Mouse (Mus musculus) monocyte, adult 2 months (primary cell): ENCODE measurements around the gene Eya2.

Experiments
- DNase-seq, 2 experiments: peaks; one replicate each; pipeline ENCODE4 v3.0.0; 2022; ENCODE audit warnings: low spot score in 2 of 2, low read depth in 1 of 2

The Eya2 gene

DNA sequence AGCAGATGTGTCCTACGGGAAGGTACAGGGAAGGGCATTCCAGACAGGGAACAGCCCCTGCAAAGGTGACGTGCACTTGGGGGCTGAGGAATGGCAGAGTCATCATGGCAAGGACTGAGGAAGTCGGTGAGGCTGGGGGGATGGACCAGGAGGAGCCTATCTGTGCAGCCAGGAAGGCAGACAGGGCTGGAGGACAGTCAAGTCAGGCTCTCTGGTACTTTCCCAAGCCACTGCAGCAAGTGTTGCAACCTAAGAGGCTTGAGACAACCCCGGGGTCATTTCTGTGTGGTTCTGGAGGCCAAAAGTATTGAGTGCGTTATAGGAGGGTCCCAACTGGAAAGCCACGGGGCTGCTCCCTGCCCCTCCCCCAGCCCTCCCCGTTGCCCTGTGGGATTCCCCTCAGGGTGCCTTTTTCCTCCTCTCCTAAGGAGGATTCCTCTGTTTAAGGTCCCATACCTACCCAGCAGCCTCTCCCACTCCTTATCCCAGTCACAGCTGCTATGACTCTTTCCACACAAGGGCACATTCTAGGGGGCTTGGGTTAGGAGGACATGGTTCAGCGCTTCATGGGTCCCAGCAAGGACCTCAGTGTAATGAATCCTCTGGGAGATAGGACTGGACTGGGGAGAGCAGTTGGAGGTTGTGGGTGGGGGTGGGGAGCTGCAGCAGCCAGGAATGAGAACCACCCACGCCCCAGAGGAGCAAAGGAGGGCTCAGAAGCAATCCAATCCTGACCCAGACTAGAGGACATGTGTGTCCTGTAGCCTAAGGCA, 108.4 kb downstream of the Eya2 start:
- DNase-seq = no peak

DNA sequence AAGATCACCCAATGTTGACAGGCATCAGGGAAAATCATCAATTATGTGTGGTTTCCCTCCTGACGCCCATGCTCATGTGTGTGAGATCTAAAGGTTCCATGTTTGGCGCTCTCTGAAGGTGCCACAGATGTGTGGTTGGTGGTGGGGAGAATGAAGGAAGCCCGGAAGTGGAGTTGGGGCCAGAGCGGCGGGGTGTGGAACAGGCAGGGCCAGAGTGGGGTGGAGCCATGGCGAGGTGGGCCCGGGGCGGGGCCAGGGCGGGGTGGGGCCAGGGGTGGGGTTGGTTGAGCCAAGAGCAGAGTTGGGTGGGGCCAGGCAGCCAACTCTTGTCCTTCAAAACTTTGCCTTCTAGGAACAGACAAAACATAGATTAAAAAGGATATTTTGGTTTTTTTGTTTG, 113.4 kb downstream of the Eya2 start:
- DNase-seq = no peak

GRCm38 (mm10) chr2:165716688-165717087, 121.9 kb downstream of the Eya2 start:
- DNase-seq = no peak

- no peak for DNase-seq
Measured at GRCm38 (mm10) chr2:165717182-165718176, 122.6 kb downstream of the Eya2 start.

DNA sequence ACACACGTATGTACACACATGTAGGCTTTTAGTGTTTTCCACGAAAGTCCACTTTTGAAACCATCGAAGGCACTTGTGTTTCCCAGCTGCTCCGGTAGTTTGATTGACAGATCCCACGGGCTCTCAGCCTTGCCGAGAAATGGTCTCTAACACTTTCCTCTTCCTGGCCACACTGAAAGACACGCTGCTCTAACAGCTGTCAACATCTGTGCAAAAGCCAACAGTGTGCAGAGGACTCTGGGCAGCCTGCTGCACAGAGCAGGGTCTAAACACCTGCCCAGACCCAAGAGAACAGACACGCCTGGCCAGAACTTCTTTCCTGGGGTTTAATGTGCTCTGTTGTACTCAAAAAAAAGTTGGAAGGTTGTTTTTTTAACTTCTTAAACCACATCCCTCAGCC, 124.5 kb downstream of the Eya2 start:
- DNase-seq = no peak

DNA sequence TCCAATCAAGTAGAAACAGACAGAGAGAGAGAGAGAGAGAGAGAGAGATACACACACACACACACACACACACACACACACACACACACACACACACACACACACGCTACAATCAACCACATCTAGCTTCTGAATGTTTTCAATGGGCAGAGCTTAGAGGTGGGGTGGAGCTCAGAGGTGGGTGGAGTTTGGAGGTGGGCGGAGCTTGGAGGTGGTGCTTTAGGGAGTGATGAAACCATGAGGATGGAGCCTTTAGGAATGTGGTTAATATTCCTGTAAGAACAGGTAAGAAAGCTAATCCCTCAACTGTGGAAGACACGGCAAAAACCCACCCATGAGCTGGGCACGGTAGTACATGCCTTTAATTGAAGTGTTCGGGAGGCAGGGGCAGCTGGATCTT, 127.1 kb downstream of the Eya2 start:
- no peak for DNase-seq

DNA sequence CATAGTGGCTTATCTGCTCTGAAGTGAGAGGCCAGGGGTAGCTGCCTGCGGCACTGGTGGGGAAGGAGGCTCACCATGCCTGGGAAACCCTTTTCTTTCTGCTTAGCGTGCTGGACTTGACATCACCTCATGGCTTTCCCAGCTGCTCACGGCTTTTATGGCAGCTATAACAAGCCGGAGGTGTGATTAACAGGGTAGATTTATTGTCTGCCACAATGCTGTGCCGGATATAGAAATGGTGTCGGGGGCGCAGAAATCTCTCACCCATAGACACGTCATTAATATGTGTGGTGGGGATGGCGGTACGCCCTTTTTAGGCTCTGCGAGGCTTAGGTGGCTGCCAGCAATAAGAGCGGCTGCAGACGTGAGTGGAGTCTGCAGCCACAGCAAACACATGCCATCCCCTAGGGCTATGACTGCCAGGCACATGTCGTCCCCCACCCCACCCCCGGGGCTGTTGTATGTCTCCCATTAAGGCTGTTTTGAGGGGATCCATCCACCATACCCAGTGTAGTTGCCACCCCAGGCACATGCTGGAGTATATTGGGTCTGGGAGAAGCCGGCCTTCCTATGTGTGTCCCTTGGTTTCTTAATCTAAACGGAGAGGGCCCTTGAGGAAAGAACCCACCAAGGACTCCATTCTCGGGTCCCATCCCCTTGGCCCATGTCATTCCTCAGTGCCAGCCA, 137.9 kb downstream of the Eya2 start:
- no peak for DNase-seq

GRCm38 (mm10) chr2:165733701-165734100, 138.9 kb downstream of the Eya2 start:
- DNase-seq = no peak

DNA sequence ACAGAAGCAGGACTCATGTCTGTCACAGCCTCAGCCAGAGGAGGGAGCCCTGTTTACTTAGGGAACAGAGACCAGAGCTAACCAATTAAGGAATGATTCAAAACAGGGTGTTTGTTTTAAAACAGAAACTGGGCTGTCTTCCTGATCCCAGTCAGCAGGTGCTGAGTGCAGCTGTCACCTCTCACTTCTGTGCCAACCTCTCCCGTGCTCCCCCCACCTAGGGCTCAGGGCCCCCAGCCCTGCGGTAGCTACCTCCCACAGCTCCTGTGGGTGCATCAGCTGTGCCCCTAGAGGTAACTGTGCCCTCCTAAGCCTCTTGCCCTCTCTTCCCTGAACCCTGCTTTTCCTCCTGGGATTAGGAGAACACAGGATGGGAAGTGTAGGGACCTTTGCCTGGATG, 141.5 kb downstream of the Eya2 start:
- DNase-seq = no peak

GRCm38 (mm10) chr2:165740381-165740780, 145.5 kb downstream of the Eya2 start:
- DNase-seq = no peak

- DNase-seq = no peak
Measured at GRCm38 (mm10) chr2:165740982-165741381, 146.2 kb downstream of the Eya2 start.

DNA sequence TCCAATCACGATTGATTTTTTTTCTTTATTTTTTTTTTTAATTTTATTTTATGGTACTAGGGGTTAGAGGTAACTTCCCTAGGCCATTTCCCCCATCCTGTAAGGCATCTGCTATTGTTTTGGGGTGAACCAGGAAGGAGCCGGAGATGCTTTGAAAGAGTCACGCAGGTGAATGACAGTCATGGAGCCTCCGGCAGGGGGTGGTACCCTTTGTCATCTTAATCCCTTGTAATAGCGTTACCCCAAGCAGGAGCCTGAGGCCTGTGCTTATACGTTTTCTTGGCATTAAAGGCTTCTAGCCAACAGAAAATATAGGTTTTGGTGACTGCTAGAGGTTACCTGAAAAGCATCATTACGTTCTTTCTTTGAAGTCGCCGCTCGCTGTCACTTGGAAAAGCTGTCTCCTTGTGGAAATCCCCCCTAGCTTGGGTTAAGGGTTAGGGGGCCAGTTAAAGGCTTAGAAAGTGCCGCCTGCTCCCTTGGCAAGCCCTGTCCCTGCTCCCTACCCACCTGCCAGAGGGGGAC, 146.8 kb downstream of the Eya2 start:
- DNase-seq = no peak

- no peak for DNase-seq
Measured at GRCm38 (mm10) chr2:165742210-165742786, 147.5 kb downstream of the Eya2 start.

DNA sequence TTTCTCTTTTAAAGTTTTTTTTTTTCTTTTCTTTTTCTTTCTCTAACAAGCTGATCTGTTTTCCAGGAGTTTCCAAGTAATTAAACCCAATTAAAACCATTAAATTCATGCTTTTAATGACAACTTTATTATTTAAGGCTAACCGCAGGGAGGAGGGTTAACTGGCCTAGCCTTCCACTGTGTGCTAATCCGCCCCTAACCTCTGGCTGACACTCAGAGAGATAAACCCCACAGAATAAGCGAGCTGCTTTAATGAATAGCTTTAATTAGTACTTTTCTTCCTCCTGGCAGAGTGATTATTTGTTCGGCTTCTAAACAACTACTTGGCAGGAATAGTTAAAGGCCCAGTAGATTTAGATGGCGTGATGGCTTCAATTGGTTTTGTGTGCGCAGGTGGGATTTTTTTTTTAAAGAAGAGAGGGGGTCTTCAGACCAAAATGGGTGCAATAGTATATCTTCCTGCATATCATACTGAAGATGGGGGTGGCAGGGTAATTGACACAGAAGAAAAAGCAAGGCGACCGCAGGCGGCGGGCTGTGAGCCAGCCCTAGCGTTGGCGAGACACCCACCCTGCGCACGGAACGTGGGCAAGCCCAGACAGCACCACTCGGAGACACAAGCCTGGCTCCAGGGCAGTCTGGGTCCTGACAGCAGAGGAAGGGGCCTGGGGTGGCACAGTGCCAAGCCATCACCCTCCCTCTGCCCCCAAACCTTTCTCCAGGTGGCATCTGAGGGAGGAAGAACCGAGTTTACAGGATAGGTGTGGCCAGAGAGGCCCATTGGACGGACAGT, 150.7 kb downstream of the Eya2 start:
- DNase-seq = no peak

DNA sequence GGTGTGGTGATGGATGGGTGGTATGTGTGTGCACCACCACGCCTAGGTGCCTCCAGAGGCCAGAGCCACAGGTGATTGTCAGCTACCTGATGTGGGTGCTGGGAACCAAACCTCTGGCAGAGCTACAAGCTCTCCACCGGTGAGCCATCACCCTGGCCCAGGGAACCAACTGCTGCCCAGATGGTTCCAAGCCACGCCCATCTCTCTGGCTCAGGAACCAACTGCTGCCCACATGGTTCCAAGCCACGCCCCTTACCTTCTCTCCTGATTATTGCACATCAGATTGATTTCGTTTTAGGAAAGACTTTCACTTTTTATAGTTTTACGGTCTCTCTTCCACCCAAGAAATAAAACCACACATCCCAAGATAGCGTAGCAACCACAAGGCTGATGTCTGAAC, 153.1 kb downstream of the Eya2 start:
- DNase-seq = no peak

- no peak for DNase-seq
Measured at GRCm38 (mm10) chr2:165748426-165748825, 153.6 kb downstream of the Eya2 start.

DNA sequence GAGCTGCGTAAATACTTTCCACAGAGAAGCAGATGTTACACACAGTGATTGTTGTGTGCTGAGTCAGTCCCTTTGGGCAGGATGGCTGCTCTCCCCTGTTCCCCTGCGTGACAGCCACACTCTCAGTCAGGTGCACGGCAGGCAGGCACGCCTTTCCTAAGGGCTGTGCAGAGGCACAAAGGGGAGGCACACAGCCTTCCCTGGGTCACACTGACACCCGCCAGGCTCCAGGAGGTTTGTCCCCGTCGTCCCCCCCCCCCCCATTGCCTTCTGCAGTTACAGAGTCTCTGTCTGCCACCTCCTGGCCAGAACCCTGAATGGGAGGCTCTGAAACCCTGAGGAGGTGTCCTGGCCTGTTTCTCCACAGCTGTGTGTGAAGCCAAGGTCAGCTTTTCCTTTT, 156.2 kb downstream of the Eya2 start:
- no peak for DNase-seq

GRCm38 (mm10) chr2:165752704-165753103, 157.9 kb downstream of the Eya2 start:
- no peak for DNase-seq

DNA sequence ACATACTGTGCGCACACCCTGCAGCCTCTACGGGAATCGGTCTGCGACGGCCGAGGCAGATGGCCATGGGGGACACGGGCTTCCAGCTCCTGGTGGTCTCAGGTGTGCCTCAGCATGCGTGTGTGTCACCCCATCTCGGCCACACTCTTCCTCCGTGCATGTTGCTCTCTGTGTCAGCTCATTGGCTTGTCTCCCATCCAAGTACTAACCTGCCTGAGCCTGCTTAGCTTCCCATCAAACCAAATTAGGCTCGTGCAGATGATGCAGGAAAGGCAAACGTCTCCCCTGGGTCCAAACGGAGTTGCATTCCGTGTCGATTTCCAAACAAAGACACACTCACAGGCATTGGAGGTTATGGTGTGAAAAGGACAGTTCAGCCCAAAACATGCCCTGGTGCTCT, 163.0 kb downstream of the Eya2 start:
- DNase-seq = no peak

DNA sequence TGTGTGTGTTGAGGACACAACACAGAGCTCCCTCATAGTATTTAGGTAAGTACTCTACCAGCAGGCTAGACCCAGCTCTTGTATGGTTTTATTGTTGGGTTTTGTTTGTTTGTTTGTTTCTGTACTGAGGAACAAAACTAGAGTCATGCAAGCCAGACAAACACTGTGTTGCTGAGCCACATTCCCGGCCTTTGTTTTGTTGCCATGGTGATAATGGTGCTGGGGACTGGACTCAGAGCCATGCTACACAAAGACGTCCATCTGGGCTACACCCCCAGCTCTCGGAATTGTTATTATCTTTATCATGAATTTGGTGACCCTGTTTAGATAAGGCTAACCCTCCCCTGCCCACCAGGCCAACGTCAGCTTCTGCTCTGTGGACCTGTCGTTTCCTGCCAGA, 163.7 kb downstream of the Eya2 start:
- no peak for DNase-seq
